Mouse (Mus musculus) right cerebral cortex, postnatal 4 days (tissue): Measurements from ENCODE around the gene Pla2g2e.
A peak's percentile ranks its signal among the peaks of the same experiment; 100 is the strongest.
"Not testable (repeated sequence)": the region's sequence is repeated elsewhere in the genome, so short reads cannot be mapped to it uniquely, and the experiment has no call there.

Source experiments
- DNase-seq: peaks from one replicate; pipeline ENCODE4 v3.0.0-alpha.2; 2022

Gene Pla2g2e

DNA sequence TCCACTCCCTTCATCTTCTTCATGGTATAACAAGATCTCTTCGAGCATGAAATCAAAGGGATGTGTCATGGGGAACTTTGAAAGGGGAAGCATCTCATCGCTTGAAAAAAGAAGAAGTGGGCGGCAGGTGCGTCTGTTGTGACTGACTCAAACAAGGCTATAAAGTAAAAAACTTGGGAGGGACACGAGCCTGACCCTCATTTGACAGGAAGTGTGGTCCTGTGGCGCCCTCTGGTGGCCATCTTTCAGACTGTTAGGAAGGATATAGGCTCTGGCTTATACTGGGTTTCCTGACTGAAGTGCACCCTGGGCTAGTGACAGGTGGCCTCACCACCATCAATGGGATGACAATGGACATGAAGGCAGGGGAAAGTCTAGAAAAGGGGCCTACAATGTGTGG lies 6.5 kb downstream of the Pla2g2e start:
- peak; percentile 98 for DNase-seq

DNA sequence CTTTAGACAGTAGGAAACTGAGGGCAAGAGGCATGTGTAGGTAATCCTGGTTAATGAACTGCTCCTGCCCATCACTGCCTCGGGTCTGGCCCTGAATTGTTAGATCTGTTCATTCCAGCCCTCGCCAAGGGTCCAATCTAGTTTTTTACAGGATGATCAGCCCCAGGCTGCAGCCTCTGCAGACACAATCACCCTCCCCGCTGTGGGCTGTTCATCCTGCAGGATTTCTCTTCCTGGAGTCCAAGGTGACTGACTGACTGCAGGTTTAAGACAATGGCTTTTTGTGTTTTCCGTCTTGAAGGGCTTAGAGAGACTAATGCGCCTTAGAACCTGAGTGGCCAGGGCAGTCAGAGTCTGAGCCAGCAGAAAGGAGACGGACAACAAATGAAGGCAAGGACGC lies 11.4 kb downstream of the Pla2g2e start:
- no peak for DNase-seq

DNA sequence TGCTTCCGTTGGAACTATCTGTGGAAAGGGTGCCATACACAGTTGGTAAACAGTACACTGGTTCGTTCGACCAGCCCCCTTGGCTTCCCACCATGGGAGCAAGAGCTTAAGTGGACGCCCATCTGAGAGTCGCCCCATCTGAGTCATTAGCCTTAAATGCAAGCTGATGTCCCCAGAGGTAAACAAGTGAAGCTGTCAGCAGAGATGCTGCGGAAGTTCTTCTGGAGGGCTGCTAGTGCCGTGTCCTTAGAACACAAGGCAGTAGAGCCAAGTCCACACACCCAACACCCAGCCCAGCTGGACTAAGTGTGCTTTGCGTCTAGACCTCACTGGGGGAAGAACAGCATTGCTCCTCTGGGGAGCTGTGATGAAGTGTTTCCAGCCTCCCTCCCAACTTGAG lies 11.9 kb downstream of the Pla2g2e start:
- no peak for DNase-seq

DNA sequence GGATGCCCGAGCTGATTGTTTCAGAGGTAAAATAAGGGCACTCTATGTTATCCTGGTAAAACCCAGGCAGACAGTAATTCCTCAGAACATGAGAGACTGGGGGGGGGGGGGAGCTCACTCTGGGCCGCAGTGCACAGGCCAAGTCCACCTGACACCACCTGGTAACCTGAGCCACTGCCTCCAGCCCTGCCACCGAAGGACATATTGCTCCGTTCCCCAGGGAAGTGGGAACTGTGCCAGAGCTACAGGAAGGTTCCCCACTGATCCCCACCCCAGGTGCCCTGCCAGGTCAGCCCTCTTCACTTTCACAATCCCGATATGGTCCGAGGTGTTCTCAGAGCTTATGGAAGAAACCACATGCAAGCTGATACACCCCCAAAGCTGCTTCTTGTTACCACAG lies 14.9 kb downstream of the Pla2g2e start:
- DNase-seq: no peak

DNA sequence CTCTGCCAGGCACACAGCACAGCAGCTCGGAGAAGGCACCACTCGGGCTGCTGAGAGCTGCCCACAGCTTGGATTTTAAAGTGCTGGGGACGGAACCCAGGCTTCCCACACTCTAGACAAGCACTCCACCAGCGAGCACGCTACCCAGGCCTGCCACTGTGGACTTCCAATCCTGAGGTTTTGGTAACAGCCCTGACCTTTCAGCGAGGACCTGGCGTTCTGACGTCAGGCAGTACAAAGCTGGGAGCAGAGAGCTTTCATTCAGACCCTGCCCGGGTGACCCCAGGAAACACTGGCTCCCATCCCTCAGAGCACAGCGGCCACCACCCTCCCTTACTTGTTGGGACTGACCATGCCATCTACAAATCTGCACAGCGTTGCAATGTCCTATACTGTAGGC lies 16.0 kb downstream of the Pla2g2e start:
- not testable (repeated sequence) for DNase-seq

DNA sequence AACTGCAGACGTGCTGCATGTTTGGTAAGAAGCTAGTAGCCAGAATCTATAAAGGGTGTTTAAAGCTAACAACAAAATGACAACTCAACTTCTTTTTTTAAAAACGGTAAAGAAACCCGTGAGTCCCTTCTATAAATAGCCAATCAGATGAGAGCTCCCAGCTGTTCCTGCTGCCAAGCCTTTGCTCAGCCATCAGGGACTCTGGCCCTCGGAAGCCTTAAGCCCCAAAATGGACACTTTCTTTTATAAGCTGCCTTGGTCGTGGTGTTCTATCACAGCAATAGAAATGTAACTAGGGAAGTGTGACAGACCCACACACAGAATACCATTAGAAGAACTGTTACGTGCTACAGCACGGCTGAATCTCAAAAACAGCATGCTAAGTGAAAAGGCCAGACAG lies 21.6 kb downstream of the Pla2g2e start:
- DNase-seq: no peak

DNA sequence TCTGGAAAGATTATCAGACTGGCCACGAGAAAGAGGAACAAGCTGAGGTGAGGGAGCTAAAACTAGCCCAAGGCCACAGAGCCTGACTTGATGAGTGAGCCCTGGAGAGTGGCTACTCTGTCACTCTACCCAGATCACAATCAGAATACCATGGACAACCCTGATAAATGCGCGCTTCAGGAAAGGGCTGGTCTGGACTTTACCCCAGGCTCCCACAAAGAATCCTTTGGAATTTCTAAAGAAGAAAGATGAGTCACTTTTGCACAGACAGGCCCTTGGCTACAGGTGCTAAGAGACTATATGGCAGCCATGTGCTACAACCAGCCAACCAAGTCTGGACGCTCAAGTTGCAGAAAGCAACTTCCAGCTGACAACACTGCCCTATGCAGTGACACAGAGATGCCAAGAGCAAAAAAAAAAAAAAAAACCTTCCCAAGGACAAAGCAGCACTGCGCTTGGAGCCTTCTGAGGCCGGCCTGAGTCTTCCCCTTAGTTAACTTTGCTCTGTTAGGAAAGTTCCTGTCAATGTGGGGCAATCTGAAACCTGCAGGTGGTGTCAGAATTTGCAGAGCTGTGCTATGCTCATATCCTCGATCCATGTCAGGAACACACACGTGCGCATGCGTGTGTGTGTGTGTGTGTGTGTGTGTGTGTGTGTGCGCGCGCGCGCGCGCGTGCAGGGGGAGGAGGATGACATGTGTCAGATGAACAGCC lies 28.0 kb downstream of the Pla2g2e start:
- no peak for DNase-seq

DNA sequence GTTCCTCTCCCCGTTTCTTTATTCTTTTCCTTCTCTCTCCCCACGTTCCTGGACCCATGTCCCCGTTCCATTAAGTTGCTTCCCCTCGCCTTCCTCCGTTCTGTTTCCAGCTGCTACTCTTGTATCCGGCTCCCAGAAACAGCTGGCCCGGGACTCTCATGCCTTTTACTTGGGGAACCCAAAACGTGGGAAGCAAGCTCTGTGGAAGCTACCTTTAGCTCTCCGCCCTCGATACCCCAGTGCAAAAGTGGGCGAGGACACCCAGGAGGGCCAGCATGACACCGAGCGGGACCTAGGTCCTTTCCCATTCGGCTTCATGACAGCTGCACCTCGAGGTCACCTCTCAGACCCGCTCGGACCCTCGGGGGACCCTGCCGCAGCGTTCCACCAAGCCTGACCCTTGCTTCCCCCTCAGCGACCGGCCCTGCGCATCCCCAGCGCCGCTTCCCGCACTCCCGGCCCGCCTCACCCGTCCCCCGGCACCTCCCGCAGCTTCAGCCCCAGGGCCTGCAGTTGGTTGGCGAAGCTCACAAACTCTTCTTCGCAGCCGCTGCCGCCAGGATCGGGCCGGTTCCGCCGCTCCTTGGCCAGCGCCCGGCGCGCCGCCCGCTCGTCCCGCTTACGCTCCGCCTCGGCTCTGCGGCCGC lies 35.5 kb downstream of the Pla2g2e start:
- peak; percentile 48 for DNase-seq

DNA sequence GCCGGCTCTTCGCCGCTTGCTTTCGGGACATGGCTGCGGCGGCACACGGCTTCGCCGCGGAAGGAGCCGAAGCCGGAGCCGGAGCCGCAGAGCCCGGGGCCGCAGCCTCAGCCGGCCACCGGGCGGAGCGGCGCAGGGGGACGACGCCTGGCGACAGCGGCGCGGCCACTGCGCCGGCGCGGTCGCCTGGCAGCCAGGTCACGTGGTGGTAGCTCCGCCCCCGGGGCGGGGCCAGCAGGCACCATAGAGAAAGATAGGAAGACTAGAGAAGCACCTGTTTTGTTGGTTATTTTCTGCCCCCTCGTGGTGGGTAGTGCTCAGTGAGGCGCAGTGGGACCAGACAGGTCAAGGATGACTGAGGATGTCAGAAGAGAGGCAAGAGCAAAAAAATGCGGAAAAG lies 36.1 kb downstream of the Pla2g2e start, which contains the start of gene Otud3:
TSS of gene Otud3 (minus strand) at position 149 of the 400 bp plus-strand sequence.
- DNase-seq: peak; percentile 91

DNA sequence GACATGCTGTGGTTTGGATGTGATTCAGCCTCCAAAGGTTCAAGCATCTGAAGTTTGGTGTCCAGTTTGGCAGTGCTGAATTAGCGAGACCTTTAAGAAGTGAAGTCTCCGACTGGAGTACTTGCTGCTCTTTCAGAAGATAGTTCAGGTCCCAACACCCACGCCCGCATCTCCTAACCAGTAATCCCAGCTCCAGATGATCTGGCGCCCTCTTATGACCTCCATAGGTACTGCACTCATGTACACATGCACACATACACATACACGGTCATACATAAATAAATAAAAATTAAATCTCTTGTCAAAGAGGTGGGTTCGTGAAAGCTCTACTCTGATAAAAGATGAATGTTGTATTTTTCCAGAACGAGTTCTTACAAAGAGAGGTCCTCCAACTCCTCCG lies 39.5 kb downstream of the Pla2g2e start:
- no peak for DNase-seq

DNA sequence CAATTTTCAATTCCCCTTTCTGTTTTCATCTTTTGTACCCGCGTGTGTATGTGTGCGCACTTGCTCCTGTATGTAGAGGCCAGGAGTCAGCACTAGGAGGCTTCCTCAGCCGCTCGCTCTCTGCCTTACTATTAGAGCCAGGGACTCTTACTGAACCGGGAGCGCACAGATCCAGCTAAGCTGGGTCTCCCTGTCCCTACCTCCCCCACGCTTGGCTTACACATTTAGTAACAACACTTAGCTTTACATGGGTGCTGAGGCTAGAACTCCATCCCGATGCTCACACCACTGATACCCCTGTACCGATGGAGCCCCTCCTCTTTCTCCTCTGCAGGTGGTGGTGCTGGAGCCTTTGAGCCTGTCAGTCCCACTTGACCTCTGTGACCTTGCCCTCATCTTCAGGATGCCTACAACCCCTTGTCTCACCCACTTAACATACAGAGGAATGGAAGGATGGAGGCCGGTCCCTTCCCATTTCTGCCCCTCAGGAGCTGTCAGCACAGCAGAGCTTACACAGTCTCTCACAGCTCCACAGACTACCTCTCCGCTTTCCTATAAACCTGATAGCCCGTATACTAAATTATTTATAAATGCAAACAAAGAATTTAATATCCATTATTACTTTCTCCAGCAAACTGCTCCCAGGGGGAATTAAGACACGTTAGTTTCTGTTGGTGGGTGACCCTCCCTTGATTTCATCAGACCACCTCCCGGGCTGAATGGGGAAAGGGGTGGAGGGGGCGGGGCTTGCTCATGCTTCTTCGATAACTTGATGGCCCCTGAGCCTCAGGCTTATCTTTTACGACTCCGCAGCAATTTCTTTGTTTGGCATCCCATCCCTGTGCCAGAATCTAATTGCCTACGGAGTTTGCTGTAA lies 43.8 kb downstream of the Pla2g2e start:
- no peak for DNase-seq

DNA sequence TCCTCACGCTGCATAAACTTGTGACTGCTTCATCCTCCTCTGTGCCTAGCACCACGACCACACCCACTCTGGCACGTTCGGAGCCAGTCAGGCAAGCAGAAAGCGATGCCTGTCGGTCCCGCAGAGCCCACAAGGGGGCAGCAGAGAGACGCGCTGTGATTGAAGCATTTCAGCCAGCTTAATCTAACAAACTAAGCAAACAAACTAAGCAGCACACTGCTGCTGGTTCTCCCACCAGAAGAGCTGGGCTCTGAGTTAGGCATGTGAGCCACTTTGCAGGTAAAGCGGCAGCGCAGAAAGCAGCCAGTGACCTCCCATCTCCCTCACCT lies 44.4 kb downstream of the Pla2g2e start:
- peak; percentile 99 for DNase-seq

DNA sequence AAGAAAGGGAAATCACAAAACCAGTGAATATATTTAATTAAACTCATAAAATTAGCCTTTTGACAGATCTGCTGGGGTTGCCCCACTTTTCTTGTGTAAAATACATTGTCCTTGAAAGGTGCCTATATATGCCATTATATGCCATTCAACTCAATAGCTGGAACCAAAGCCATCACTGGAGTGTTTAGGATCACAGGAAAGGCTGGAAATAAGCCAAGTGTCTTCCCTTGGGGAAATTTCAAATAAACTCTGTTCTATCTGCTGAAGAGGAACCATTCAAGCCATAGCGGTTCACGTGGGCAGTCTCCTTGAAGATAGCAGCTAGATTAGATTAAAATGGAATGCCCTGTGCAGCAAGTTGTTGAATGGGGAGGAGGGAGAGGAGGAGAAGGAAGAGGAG lies 47.8 kb downstream of the Pla2g2e start:
- DNase-seq: no peak
